Comparison of ENCODE assay signal across 9 mouse cellular contexts in genomic region chr6:141380927-141381326, GRCm38 (mm10).
A peak's percentile ranks its signal among the peaks of the same experiment; 100 is the strongest.
DNase-seq lines count a peak whose midpoint lies in the region; ATAC-seq and TF ChIP-seq lines count a peak whose summit lies in the region.
"Had no signal": no experiment of that assay in that cellular context is flagged by ENCODE, and none has a peak within 500 bp of the region (broad histone marks: within the 10 kb centered on the region; RNA-seq: fewer than 3 reads in every experiment).

No protein-coding gene starts in this region.

- TF ChIP-seq CTCF in lung, postnatal 0 days (IDR thresholded peaks at IDR 0.05): no peak

- no peak overlapping the region for H3K4me3 ChIP-seq in forebrain, embryonic 13.5 days
- H3K4me3 ChIP-seq in forebrain, embryonic 12.5 days (replicated peaks): no peak overlapping the region
- no peak overlapping the region for H3K4me3 ChIP-seq in lung, postnatal 0 days (ENCODE audit: low read depth, low read length)
- no peak overlapping the region for H3K4me3 ChIP-seq in liver, embryonic 15.5 days (replicated peaks)

- TF ChIP-seq EP300 in lung, postnatal 0 days (IDR thresholded peaks at IDR 0.05): no peak

- DNase-seq in lung, postnatal 0 days (ENCODE audit: low spot score): no peak
- no peak for DNase-seq in lung, postnatal 36 days
- no peak for DNase-seq in cerebellum, adult 11-12 months
- no peak for DNase-seq in thymus, postnatal 0 days (ENCODE audit: low spot score)
- DNase-seq: thymus, postnatal 25 days had no signal

- H3K36me3 ChIP-seq in forebrain, embryonic 13.5 days (ENCODE audit: poor library complexity, severe bottlenecking): no peaks in the 10 kb centered on the region
- no peaks in the 10 kb centered on the region for H3K36me3 ChIP-seq in forebrain, embryonic 12.5 days (replicated peaks)
- H3K36me3 ChIP-seq in lung, postnatal 0 days (ENCODE audit: insufficient read depth, low read length): no peaks in the 10 kb centered on the region
- no peaks in the 10 kb centered on the region for H3K36me3 ChIP-seq in liver, embryonic 15.5 days (replicated peaks)

- ATAC-seq in forebrain, embryonic 13.5 days: peak; percentile 19; the same call in 1 of the 2 replicates
- ATAC-seq in forebrain, embryonic 12.5 days (ENCODE audit: low FRiP score): no peak
- ATAC-seq in lung, postnatal 0 days: no peak
- no peak for ATAC-seq in liver, embryonic 15.5 days (ENCODE audit: insufficient read depth)
- no peak for ATAC-seq in megakaryocyte, adult 5-6 weeks (ENCODE audit: poor library complexity, severe bottlenecking)

- no peak overlapping the region for H3K4me2 ChIP-seq in forebrain, embryonic 13.5 days
- no peak overlapping the region for H3K4me2 ChIP-seq in forebrain, embryonic 12.5 days
- H3K4me2 ChIP-seq in lung, postnatal 0 days (replicated peaks; ENCODE audit: low read depth, low read length): peak overlapping the region; percentile 21; the same call in 1 of the 2 replicates
- 0 out of 2 replicates have a peak overlapping the region, but pooled peaks have one; percentile 7 for H3K4me2 ChIP-seq in liver, embryonic 15.5 days

- WGBS in forebrain, embryonic 13.5 days: 64% methylated on average over 12 of the region's 12 CpGs
- 67% methylated on average over 12 of the region's 12 CpGs for WGBS in forebrain, embryonic 12.5 days
- WGBS in lung, postnatal 0 days: 25% methylated on average over 12 of the region's 12 CpGs
- WGBS in liver, embryonic 15.5 days (ENCODE audit: insufficient replicate concordance): 61% methylated on average over 12 of the region's 12 CpGs

- H3K4me1 ChIP-seq in forebrain, embryonic 13.5 days: 0 out of 2 replicates have a peak, but pooled peaks cover 8% of the 10 kb centered on the region
- peaks cover 10% of the 10 kb centered on the region for H3K4me1 ChIP-seq in forebrain, embryonic 12.5 days
- H3K4me1 ChIP-seq in lung, postnatal 0 days (ENCODE audit: insufficient read depth, low read depth, low read length): 0 out of 2 replicates have a peak, but pooled peaks cover 6% of the 10 kb centered on the region
- H3K4me1 ChIP-seq in liver, embryonic 15.5 days (replicated peaks): no peaks in the 10 kb centered on the region

- no peak overlapping the region for H3K9ac ChIP-seq in forebrain, embryonic 13.5 days
- H3K9ac ChIP-seq in forebrain, embryonic 12.5 days: no peak overlapping the region
- H3K9ac ChIP-seq in lung, postnatal 0 days (replicated peaks; ENCODE audit: low read depth): no peak overlapping the region
- no peak overlapping the region for H3K9ac ChIP-seq in liver, embryonic 15.5 days

- H3K27ac ChIP-seq in forebrain, embryonic 13.5 days: no peak overlapping the region
- no peak overlapping the region for H3K27ac ChIP-seq in forebrain, embryonic 12.5 days
- no peak overlapping the region for H3K27ac ChIP-seq in lung, postnatal 0 days (ENCODE audit: low read length)
- no peak overlapping the region for H3K27ac ChIP-seq in liver, embryonic 15.5 days (replicated peaks)

- no peaks in the 10 kb centered on the region for H3K9me3 ChIP-seq in forebrain, embryonic 13.5 days (replicated peaks)
- no peaks in the 10 kb centered on the region for H3K9me3 ChIP-seq in forebrain, embryonic 12.5 days
- H3K9me3 ChIP-seq in lung, postnatal 0 days (ENCODE audit: low read length): no peaks in the 10 kb centered on the region
- no peaks in the 10 kb centered on the region for H3K9me3 ChIP-seq in liver, embryonic 15.5 days (replicated peaks)

- H3K27me3 ChIP-seq in forebrain, embryonic 13.5 days: no peaks in the 10 kb centered on the region
- H3K27me3 ChIP-seq in forebrain, embryonic 12.5 days: no peaks in the 10 kb centered on the region
- no peaks in the 10 kb centered on the region for H3K27me3 ChIP-seq in lung, postnatal 0 days (replicated peaks; ENCODE audit: insufficient read depth, low read length)
- no peaks in the 10 kb centered on the region for H3K27me3 ChIP-seq in liver, embryonic 15.5 days

Comparison
In these comparisons a context has a peak if more than half of its experiments do, and no peak if none do; other contexts are left out.
1. H3K4me2 ChIP-seq: peak in lung, postnatal 0 days (single experiment) and liver, embryonic 15.5 days (single experiment); none in forebrain, embryonic 13.5 days (single experiment) and forebrain, embryonic 12.5 days (single experiment).